Mouse (Mus musculus) spleen, adult 2 months (tissue): ENCODE results near the gene Zbtb25. TPM values are rescaled to one million over a fixed set of nuclear protein-coding genes. Genes with fewer than 3 reads are reported as not detected.

Source experiments
- DNase-seq, 2 experiments: peaks; one replicate each; pipeline versions ENCODE4 v3.0.0 to v3.0.0-alpha.2; 2012 to 2021; ENCODE audit warnings: low spot score in 2 of 2, low read depth in 1 of 2
- H3K27ac ChIP-seq: fragments of 200-500 bp; 2 replicates; pipeline ENCODE4 v1.5.1; 2012; ENCODE audit warnings: low read length, inconsistent platforms; ENCODE audit not compliant: insufficient read depth
- H3K27me3 ChIP-seq: fragments of 200-500 bp; 2 replicates; pipeline ENCODE4 v1.6.1; 2012; ENCODE audit warnings: mild to moderate bottlenecking, moderate library complexity, low read length, inconsistent platforms; ENCODE audit not compliant: control insufficient read depth, insufficient read depth
- H3K36me3 ChIP-seq: fragments of 200-500 bp; 2 replicates; pipeline ENCODE4 v1.6.1; 2012; ENCODE audit warnings: mild to moderate bottlenecking, low read length, inconsistent platforms; ENCODE audit not compliant: control insufficient read depth, insufficient read depth
- H3K4me1 ChIP-seq: fragments of 200-500 bp; 2 replicates; pipeline ENCODE4 v1.6.1; 2011; ENCODE audit warnings: inconsistent platforms; ENCODE audit not compliant: control insufficient read depth, insufficient read depth, insufficient read length
- H3K4me3 ChIP-seq: fragments of 200-500 bp; 2 replicates; pipeline ENCODE4 v1.5.1; 2011; ENCODE audit warnings: mild to moderate bottlenecking, inconsistent platforms; ENCODE audit not compliant: insufficient read depth, insufficient read length; ENCODE audit errors: extremely low read depth
- CTCF ChIP-seq: fragments of 200-500 bp; IDR thresholded peaks from 2 replicates; pipeline ENCODE4 v1.5.1; 2011; ENCODE audit warnings: mild to moderate bottlenecking, inconsistent platforms; ENCODE audit not compliant: insufficient read depth, insufficient read length, insufficient replicate concordance; ENCODE audit errors: extremely low read depth
- POLR2A ChIP-seq: fragments of 200-500 bp; IDR thresholded peaks from 2 replicates; pipeline ENCODE4 v1.6.1; 2011; ENCODE audit warnings: low read depth, low read length, inconsistent platforms
- WGBS: fragments of 180-500 bp; shearing (Covaris S2); methylation state at CpG from one replicate; pipeline ENCODE4 v1.1.7; 2018; 5-methylcytosine and 5-hydroxymethylcytosine counted together
- polyA plus RNA-seq: library from polyadenylated mRNA; depleted of rRNA; stranded (reverse); fragments of >200 nt; gene quantifications from 2 replicates; pipeline ENCODE4 v1.2.3, GENCODE M21; 2012; rRNA removed

Gene Zbtb25
- polyA plus RNA-seq, 1 experiment: 7.5 TPM

- peak in 1 of 2 experiments; percentile 12 for DNase-seq
- Histone ChIP-seq H3K4me1 (peaks cover 5% of the 10 kb centered on the region; the same call in 1 of the 2 replicates), H3K27me3 (no peaks in the 10 kb centered on the region), H3K4me3 (no peak overlapping the region), H3K36me3 (peaks cover 13% of the 10 kb centered on the region), H3K27ac (no peak overlapping the region; the same call in 1 of the 2 replicates)
- no peak for TF ChIP-seq POLR2A
- no peak for TF ChIP-seq CTCF
- 88% methylated on average over 9 of the region's 9 CpGs for WGBS
Observed at GRCm38 (mm10) chr12:76306852-76307561, 62.4 kb downstream of the Zbtb25 start.

GRCm38 (mm10) chr12:76305107-76305506 is 64.3 kb downstream of the Zbtb25 start:
- WGBS: 91% methylated on average over 8 of the region's 8 CpGs
- Histone ChIP-seq H3K36me3 (peaks cover 17% of the 10 kb centered on the region), H3K4me3 (no peak overlapping the region), H3K27me3 (no peaks in the 10 kb centered on the region), H3K4me1 (peaks cover 5% of the 10 kb centered on the region; the same call in 1 of the 2 replicates), H3K27ac (no peak overlapping the region)
- TF ChIP-seq CTCF (no peak), POLR2A (no peak)
- no peak for DNase-seq

GRCm38 (mm10) chr12:76304199-76304598 is 65.2 kb downstream of the Zbtb25 start:
- 88% methylated on average over 4 of the region's 4 CpGs for WGBS
- no peak overlapping the region for H3K4me3 ChIP-seq
- H3K27me3 ChIP-seq: no peaks in the 10 kb centered on the region
- TF ChIP-seq CTCF (no peak), POLR2A (no peak)
- peaks cover 17% of the 10 kb centered on the region for H3K36me3 ChIP-seq
- DNase-seq: no peak
- peaks cover 5% of the 10 kb centered on the region; the same call in 1 of the 2 replicates for H3K4me1 ChIP-seq
- H3K27ac ChIP-seq: no peak overlapping the region

GRCm38 (mm10) chr12:76303474-76303873 is 65.9 kb downstream of the Zbtb25 start:
- H3K36me3 ChIP-seq: peaks cover 20% of the 10 kb centered on the region
- H3K4me3 ChIP-seq: no peak overlapping the region
- H3K4me1 ChIP-seq: peaks cover 2% of the 10 kb centered on the region; the same call in 1 of the 2 replicates
- WGBS: 95% methylated on average over 11 of the region's 11 CpGs
- H3K27me3 ChIP-seq: no peaks in the 10 kb centered on the region
- H3K27ac ChIP-seq: no peak overlapping the region
- TF ChIP-seq POLR2A (no peak), CTCF (no peak)
- no peak for DNase-seq

- no peaks in the 10 kb centered on the region for H3K27me3 ChIP-seq
- H3K36me3 ChIP-seq: peaks cover 27% of the 10 kb centered on the region
Observed at GRCm38 (mm10) chr12:76300367-76300766, 69.0 kb downstream of the Zbtb25 start.

GRCm38 (mm10) chr12:76299361-76299906 is 70.0 kb downstream of the Zbtb25 start:
- no peaks in the 10 kb centered on the region for H3K4me1 ChIP-seq
- H3K36me3 ChIP-seq: peaks cover 25% of the 10 kb centered on the region
- WGBS: 94% methylated on average over 9 of the region's 9 CpGs
- no peak overlapping the region for H3K4me3 ChIP-seq
- no peak for DNase-seq
- TF ChIP-seq CTCF (no peak), POLR2A (no peak)
- H3K27me3 ChIP-seq: no peaks in the 10 kb centered on the region
- H3K27ac ChIP-seq: no peak overlapping the region

More at GRCm38 (mm10) chr12:76300367-76300766, 69.0 kb downstream of the Zbtb25 start:
- no peak overlapping the region for H3K4me3 ChIP-seq
- TF ChIP-seq CTCF: no peak
- TF ChIP-seq POLR2A: no peak
- WGBS: 94% methylated on average over 10 of the region's 10 CpGs
- H3K4me1 ChIP-seq: no peaks in the 10 kb centered on the region
- DNase-seq: no peak
- H3K27ac ChIP-seq: no peak overlapping the region

GRCm38 (mm10) chr12:76297830-76298229 is 71.6 kb downstream of the Zbtb25 start:
- 93% methylated on average over 5 of the region's 5 CpGs for WGBS
- Histone ChIP-seq H3K36me3 (peaks cover 21% of the 10 kb centered on the region), H3K27me3 (no peaks in the 10 kb centered on the region), H3K4me1 (no peaks in the 10 kb centered on the region), H3K4me3 (no peak overlapping the region), H3K27ac (no peak overlapping the region)
- TF ChIP-seq POLR2A (no peak), CTCF (no peak)
- DNase-seq: no peak

Other genes with a start within 250 kb of the Zbtb25 start
- gene Esr2, start 192.3 kb downstream of the Zbtb25 start, polyA plus RNA-seq: 0.02 TPM in 2 replicates
- gene Tex21, start 122.9 kb downstream of the Zbtb25 start, polyA plus RNA-seq: not detected in 2 replicates
- 15.1 and 17.3 TPM in 2 replicates for gene Mthfd1, start 114.3 kb downstream of the Zbtb25 start, polyA plus RNA-seq
- 0.22 and 0.29 TPM in 2 replicates for gene Akap5, start 44.7 kb downstream of the Zbtb25 start, polyA plus RNA-seq
- 2.1 and 2.5 TPM in 2 replicates for gene Zbtb1, start 664 bp upstream of the Zbtb25 start, polyA plus RNA-seq
- 3.8 and 6.0 TPM in 2 replicates for gene Hspa2, start 34.6 kb upstream of the Zbtb25 start, polyA plus RNA-seq
- gene Ppp1r36, start 47.9 kb upstream of the Zbtb25 start, polyA plus RNA-seq: not detected in 2 replicates
- 15.3 and 17.3 TPM in 2 replicates for gene Plekhg3, start 161.3 kb upstream of the Zbtb25 start, polyA plus RNA-seq